Mouse (Mus musculus) lung, embryonic 14.5 days (tissue): ENCODE measurements around the gene Slc22a20. TPM values are rescaled to one million over a fixed set of nuclear protein-coding genes. Genes with fewer than 3 reads are reported as not detected.

Experiments
- ATAC-seq: fragments of 200-750 bp; cut with Nextera tagmentation; 2 replicates; pipeline ENCODE4 v1.8.0; 2017; ENCODE audit warnings: mild to moderate bottlenecking, moderate TSS enrichment, moderate library complexity; ENCODE audit not compliant: insufficient read depth
- DNase-seq: peaks from one replicate; pipeline ENCODE4 v3.0.0-alpha.2; 2015
- H3K27ac ChIP-seq: fragments of 300-500 bp; sonication (generic); 2 replicates; pipeline ENCODE4 v1.5.1; 2014; ENCODE audit warnings: low read depth, mild to moderate bottlenecking, moderate library complexity
- H3K27me3 ChIP-seq: fragments of 300-500 bp; sonication (generic); 2 replicates; pipeline ENCODE4 v1.6.1; 2014; ENCODE audit warnings: low read length, control low read depth; ENCODE audit not compliant: insufficient read depth
- H3K36me3 ChIP-seq: fragments of 300-500 bp; sonication (generic); 2 replicates; pipeline ENCODE4 v1.6.1; 2014; ENCODE audit warnings: control low read depth; ENCODE audit not compliant: insufficient read depth
- H3K4me1 ChIP-seq: fragments of 300-500 bp; sonication (generic); 2 replicates; pipeline ENCODE4 v1.6.1; 2014; ENCODE audit warnings: antibody characterized with exemption, control low read depth; ENCODE audit not compliant: insufficient read depth
- H3K4me2 ChIP-seq: fragments of 300-500 bp; sonication (generic); 2 replicates; pipeline ENCODE4 v1.6.1; 2014; ENCODE audit warnings: mild to moderate bottlenecking
- H3K4me3 ChIP-seq: fragments of 300-500 bp; sonication (generic); 2 replicates; pipeline ENCODE4 v1.5.1; 2014; ENCODE audit warnings: low read depth, low read length
- H3K9ac ChIP-seq: fragments of 300-500 bp; sonication (generic); 2 replicates; pipeline ENCODE4 v1.6.1; 2014
- H3K9me3 ChIP-seq: fragments of 300-500 bp; sonication (generic); 2 replicates; pipeline ENCODE4 v1.6.1; 2016; ENCODE audit warnings: low read depth, low read length, control low read depth
- CTCF ChIP-seq: IDR thresholded peaks from 2 replicates; pipeline ENCODE4 v1.5.1; 2016; ENCODE audit warnings: antibody characterized with exemption, low read depth
- WGBS: fragments of 180-500 bp; shearing (Covaris S2); extraction: QIAGEN DNeasy Blood & Tissue Kit; methylation state at CpG from one replicate; pipeline ENCODE4 v1.1.7; 2014; 5-methylcytosine and 5-hydroxymethylcytosine counted together
- polyA plus RNA-seq: library from polyadenylated mRNA; unstranded; fragments of >200 nt; fragmentation: Nextera tagmentation; extraction: Ambion mirVana; gene quantifications from 2 replicates; pipeline ENCODE4 v1.2.1, GENCODE M21; 2014

Gene Slc22a20
- polyA plus RNA-seq, 1 experiment from 2014 or later = not detected

DNA sequence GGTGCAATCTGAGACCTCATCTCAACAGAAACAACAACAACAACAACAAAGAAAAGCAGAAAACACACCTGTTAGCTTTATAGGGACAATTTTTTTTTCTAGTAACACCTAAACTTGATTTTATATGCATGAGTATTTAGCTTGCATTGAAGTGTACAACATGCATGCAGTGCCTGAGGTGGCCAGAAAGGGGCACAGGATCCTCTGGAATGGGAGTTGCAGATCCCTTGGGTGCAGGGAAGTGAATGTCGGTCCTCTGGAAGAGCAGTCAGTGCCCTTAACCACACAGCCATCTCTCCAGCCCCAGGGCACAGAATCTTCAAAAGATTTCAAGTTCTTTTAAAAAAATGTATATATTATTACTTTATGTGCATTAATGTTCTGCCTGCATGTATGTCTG is 23.3 kb downstream of the Slc22a20 start:
- no peak for DNase-seq
- Histone ChIP-seq H3K4me3 (peak overlapping the region; percentile 82), H3K9me3 (no peaks in the 10 kb centered on the region), H3K4me2 (peak overlapping the region; percentile 69), H3K27ac (no peak overlapping the region), H3K4me1 (peaks cover 3% of the 10 kb centered on the region; the same call in 1 of the 2 replicates), H3K27me3 (no peaks in the 10 kb centered on the region), H3K9ac (peak overlapping the region; percentile 82), H3K36me3 (peaks cover 39% of the 10 kb centered on the region)
- peak; percentile 50 for TF ChIP-seq CTCF
- no peak for ATAC-seq
- 18% methylated on average over 1 of the region's 1 CpGs for WGBS

DNA sequence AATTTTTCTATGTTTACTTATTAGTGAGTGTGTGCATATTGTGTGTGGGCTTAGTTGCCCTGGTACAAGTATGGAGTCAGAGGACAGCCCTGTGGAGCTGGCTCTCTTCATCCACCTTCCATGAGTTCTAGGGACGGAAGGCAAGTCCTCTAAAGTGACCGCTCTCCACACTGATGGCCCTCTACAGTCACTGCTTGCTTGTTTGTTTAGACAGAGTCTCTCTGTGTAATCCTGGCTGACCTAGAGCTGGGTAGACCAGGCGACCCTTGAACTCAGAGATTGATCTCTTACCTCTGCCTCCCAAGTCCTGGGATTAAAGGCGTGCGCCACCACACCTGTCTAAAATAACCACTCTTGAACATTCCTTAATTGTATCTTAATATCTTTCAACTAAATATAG is 28.6 kb downstream of the Slc22a20 start:
- H3K36me3 ChIP-seq = peaks cover 83% of the 10 kb centered on the region

DNA sequence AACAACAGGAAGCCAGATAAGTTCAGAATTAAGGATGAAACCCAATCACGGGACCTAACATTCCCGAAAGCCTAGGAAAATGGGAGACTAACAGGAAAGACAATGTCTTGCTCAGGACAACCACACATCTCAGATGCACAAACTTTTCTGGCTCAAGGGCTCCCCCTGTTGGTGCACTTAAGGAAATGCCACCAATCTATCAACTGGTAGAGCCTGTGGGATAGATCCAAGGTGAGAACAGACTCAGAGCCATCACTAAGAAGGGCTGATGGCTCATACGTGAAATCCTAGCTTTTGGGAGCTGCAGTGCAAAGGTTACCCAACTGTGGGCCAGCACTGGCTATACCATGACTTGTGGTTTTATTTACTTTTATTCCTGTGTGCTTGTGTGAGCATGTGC is 29.3 kb downstream of the Slc22a20 start:
- Histone ChIP-seq H3K36me3 (peaks cover 89% of the 10 kb centered on the region), H3K9me3 (no peaks in the 10 kb centered on the region), H3K4me2 (no peak overlapping the region), H3K4me3 (no peak overlapping the region), H3K27me3 (no peaks in the 10 kb centered on the region), H3K9ac (no peak overlapping the region), H3K27ac (no peak overlapping the region), H3K4me1 (no peaks in the 10 kb centered on the region; the same call in 1 of the 2 replicates)
- ATAC-seq (peak; percentile 58; the same call in 1 of the 2 replicates), DNase-seq (peak; percentile 90)
- WGBS = 12% methylated on average over 3 of the region's 3 CpGs
- TF ChIP-seq CTCF = peak; percentile 95

More for the DNA sequence above, 28.6 kb downstream of the Slc22a20 start:
- no peaks in the 10 kb centered on the region for H3K27me3 ChIP-seq
- H3K4me3 ChIP-seq = no peak overlapping the region
- no peak overlapping the region for H3K27ac ChIP-seq
- TF ChIP-seq CTCF = no peak
- no peak overlapping the region for H3K9ac ChIP-seq
- H3K9me3 ChIP-seq = no peaks in the 10 kb centered on the region
- no peaks in the 10 kb centered on the region; the same call in 1 of the 2 replicates for H3K4me1 ChIP-seq
- no peak overlapping the region for H3K4me2 ChIP-seq
- DNase-seq = no peak
- no peak for ATAC-seq
- WGBS = 79% methylated on average over 5 of the region's 5 CpGs

DNA sequence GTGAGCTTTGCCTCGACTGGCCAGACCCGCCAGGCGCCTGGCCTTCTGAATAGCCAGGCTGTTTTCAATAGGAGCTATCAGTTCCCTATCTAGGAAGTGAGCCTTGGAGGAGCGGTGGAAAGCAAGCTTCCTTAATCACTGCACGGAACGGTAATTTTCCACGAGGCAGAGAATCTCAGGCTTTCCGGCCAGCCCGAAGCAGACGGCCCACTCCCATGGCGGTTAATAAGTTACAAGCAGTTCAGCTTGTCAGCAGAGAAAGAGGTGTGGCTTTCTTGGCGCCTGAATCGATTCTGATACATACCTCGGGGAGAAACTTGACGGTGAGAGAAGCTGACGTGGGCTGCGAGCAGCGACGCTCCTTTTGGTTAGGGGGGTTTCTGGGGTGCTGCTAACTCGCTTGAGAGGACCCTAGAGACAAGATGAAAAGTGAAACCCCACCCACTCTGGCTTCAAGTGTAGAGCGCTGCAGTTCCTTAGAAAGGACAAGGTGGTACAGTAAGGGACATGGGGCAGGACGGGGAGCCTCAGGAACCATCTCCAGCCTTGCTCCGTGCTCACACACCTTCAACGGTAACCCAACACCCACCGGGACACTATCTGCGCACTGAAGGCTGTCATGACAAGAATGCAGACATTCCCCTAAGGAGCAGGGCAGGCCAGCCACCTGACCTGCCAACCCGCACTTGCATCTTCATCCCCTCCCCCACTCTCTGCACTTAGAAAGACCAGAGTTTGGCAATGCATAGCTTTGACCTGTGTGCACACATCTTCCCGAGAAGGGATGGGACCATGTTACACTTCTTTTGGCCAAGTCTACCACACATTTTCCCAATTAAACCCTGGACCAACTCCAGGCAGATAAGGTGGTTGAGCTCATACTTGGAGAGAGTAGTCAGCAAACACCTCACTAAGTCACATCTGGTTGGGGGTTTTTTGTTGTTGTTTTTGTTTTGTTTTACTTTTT is 30.0 kb downstream of the Slc22a20 start:
- no peak overlapping the region for H3K4me3 ChIP-seq
- peak overlapping the region; percentile 36 for H3K4me2 ChIP-seq
- no peak for TF ChIP-seq CTCF
- no peaks in the 10 kb centered on the region for H3K27me3 ChIP-seq
- peak; percentile 61 for DNase-seq
- H3K36me3 ChIP-seq = peaks cover 89% of the 10 kb centered on the region
- no peak overlapping the region for H3K9ac ChIP-seq
- no peaks in the 10 kb centered on the region for H3K9me3 ChIP-seq
- H3K27ac ChIP-seq = peak overlapping the region; percentile 58; the same call in 1 of the 2 replicates
- no peaks in the 10 kb centered on the region; the same call in 1 of the 2 replicates for H3K4me1 ChIP-seq
- 0 out of 2 replicates have a peak, but pooled peaks have one; percentile 19 for ATAC-seq
- 52% methylated on average over 28 of the region's 28 CpGs for WGBS

DNA sequence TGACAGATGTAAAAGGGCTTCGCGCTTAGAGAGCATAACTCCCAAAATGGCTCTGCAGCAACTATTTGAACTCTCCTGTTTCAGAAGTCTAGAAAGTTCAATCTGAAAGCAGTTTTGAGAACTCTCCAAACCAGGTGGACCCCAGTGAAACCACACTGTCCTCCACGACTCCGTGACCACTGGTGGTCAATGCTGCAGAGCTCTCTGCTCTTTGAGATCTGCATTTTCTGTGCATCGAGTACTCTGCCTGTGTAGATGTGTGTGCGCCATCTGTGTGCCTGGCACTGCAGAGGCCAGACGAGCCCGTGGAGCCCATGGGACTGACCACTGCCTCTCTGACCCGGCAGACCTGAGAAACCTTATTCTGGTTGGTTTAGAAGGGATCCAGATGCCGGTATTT is 31.0 kb downstream of the Slc22a20 start:
- H3K9me3 ChIP-seq = no peaks in the 10 kb centered on the region
- H3K4me1 ChIP-seq = no peaks in the 10 kb centered on the region; the same call in 1 of the 2 replicates
- no peak overlapping the region for H3K4me2 ChIP-seq
- H3K27me3 ChIP-seq = no peaks in the 10 kb centered on the region
- peaks cover 90% of the 10 kb centered on the region for H3K36me3 ChIP-seq
- no peak for DNase-seq
- no peak for TF ChIP-seq CTCF
- ATAC-seq = no peak
- H3K27ac ChIP-seq = no peak overlapping the region
- no peak overlapping the region for H3K4me3 ChIP-seq
- H3K9ac ChIP-seq = no peak overlapping the region
- 88% methylated on average over 10 of the region's 10 CpGs for WGBS

DNA sequence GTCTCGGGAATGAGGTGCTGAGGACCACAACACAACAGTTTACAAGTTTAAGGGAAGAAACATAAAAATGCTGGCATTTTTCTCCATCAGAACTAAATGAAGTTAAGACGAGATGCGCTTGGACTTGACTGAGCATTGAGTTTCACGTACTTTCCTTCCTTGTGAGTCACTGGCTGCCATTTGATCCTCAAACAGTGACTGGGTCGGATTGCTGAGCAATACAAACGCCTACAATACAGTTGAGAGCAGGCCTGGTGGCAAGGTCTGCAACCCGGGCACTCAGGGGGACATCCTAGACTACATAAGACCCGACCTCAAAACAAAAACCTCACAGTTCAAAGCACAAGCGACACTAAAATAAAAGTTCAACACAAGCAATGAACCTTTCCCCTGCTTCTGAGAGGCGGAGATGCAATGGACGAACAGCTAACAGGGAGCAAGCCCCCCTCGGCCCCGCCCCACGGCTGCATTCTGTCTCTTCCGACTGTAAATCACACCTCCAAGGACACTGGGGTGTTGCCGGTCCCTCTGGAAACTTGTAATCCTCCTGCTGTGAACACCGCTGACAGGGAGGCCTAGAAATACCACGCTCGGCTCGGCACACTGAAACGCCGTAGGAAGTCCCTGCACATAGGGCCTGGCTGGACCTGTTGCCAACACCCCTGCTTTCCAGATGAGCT is 31.8 kb downstream of the Slc22a20 start:
- Histone ChIP-seq H3K27ac (no peak overlapping the region), H3K9me3 (no peaks in the 10 kb centered on the region), H3K9ac (no peak overlapping the region), H3K36me3 (peaks cover 90% of the 10 kb centered on the region), H3K27me3 (no peaks in the 10 kb centered on the region), H3K4me2 (no peak overlapping the region), H3K4me1 (no peaks in the 10 kb centered on the region; the same call in 1 of the 2 replicates), H3K4me3 (no peak overlapping the region)
- no peak for TF ChIP-seq CTCF
- ATAC-seq = no peak
- WGBS = 83% methylated on average over 22 of the region's 22 CpGs
- no peak for DNase-seq
